Mouse (Mus musculus) neural tube, embryonic 15.5 days (tissue): ENCODE results near the gene Vmn2r46. TPM values are rescaled to one million over a fixed set of nuclear protein-coding genes. Genes with fewer than 3 reads are reported as not detected.
"Not testable (repeated sequence)": the region's sequence is repeated elsewhere in the genome, so short reads cannot be mapped to it uniquely, and the experiment has no call there.

Experiments used
- ATAC-seq: fragments of 200-750 bp; cut with Nextera tagmentation; 2 replicates; pipeline ENCODE4 v1.8.0; 2017; ENCODE audit warnings: mild to moderate bottlenecking, moderate TSS enrichment, moderate library complexity; ENCODE audit not compliant: low FRiP score
- H3K27ac ChIP-seq: fragments of 300-500 bp; sonication (generic); replicated peaks from 2 replicates; pipeline ENCODE4 v1.5.1; 2015; ENCODE audit warnings: mild to moderate bottlenecking, inconsistent platforms
- H3K27me3 ChIP-seq: fragments of 300-500 bp; sonication (generic); replicated peaks from 2 replicates; pipeline ENCODE4 v1.6.1; 2015; ENCODE audit warnings: inconsistent platforms
- H3K36me3 ChIP-seq: fragments of 300-500 bp; sonication (generic); 2 replicates; pipeline ENCODE4 v1.6.1; 2015; ENCODE audit warnings: inconsistent platforms
- H3K4me1 ChIP-seq: fragments of 300-500 bp; sonication (generic); 2 replicates; pipeline ENCODE4 v1.6.1; 2015; ENCODE audit warnings: inconsistent platforms
- H3K4me2 ChIP-seq: fragments of 300-500 bp; sonication (generic); 2 replicates; pipeline ENCODE4 v1.6.1; 2015; ENCODE audit warnings: inconsistent platforms, mild to moderate bottlenecking, moderate library complexity
- H3K4me3 ChIP-seq: fragments of 300-500 bp; sonication (generic); replicated peaks from 2 replicates; pipeline ENCODE4 v1.5.1; 2015; ENCODE audit warnings: mild to moderate bottlenecking, inconsistent platforms
- H3K9ac ChIP-seq: fragments of 300-500 bp; sonication (generic); replicated peaks from 2 replicates; pipeline ENCODE4 v1.6.1; 2015; ENCODE audit warnings: mild to moderate bottlenecking, inconsistent platforms
- H3K9me3 ChIP-seq: fragments of 300-500 bp; sonication (generic); replicated peaks from 2 replicates; pipeline ENCODE4 v1.6.1; 2016; ENCODE audit warnings: inconsistent platforms
- WGBS: fragments of 180-500 bp; shearing (Covaris S2); methylation state at CpG from one replicate; pipeline ENCODE4 v1.1.7; 2015; ENCODE audit warnings: mixed read lengths; 5-methylcytosine and 5-hydroxymethylcytosine counted together
- polyA plus RNA-seq: library from polyadenylated mRNA; unstranded; fragments of >200 nt; fragmentation: Nextera tagmentation; extraction: Ambion mirVana; gene quantifications from 2 replicates; pipeline ENCODE4 v1.2.1, GENCODE M21; 2015

The Vmn2r46 gene
- not detected in 2 replicates for polyA plus RNA-seq

- not testable (repeated sequence) for H3K9me3 ChIP-seq, H3K27me3 ChIP-seq, ATAC-seq, H3K27ac ChIP-seq, H3K4me2 ChIP-seq, H3K4me1 ChIP-seq, H3K4me3 ChIP-seq, H3K36me3 ChIP-seq, H3K9ac ChIP-seq
- WGBS = no CpG with 5 or more reads among the region's 1 CpGs
Observed at GRCm38 (mm10) chr7:9770471-9770870, at the start of gene Vmn2r46. Vmn2r46 (minus strand) TSS chr7:9770571.

Other genes starting within 250 kb of the Vmn2r46 start
- gene Vmn2r47, start 70.8 kb upstream of the Vmn2r46 start, polyA plus RNA-seq = not detected in 2 replicates
- not detected in 2 replicates for gene Vmn2r48, start 183.0 kb upstream of the Vmn2r46 start, polyA plus RNA-seq
- not detected in 2 replicates for gene Vmn2r49, start 221.7 kb upstream of the Vmn2r46 start, polyA plus RNA-seq